Mouse (Mus musculus) testis, adult 2 months (tissue): ENCODE data around the gene Cabs1.

Experiments
- CTCF ChIP-seq: fragments of 200-500 bp; IDR thresholded peaks from 2 replicates; pipeline ENCODE4 v1.5.1; 2012; ENCODE audit warnings: low read depth, mild to moderate bottlenecking, inconsistent platforms, low read length, moderate library complexity; ENCODE audit not compliant: control insufficient read depth, insufficient read depth, insufficient replicate concordance
- POLR2A ChIP-seq: fragments of 200-500 bp; IDR thresholded peaks from 2 replicates; pipeline ENCODE4 v1.6.1; 2012; ENCODE audit warnings: low read depth, mild to moderate bottlenecking, inconsistent platforms, low read length, moderate library complexity; ENCODE audit not compliant: control insufficient read depth

- TF ChIP-seq CTCF (no peak), POLR2A (no peak)
Measured at GRCm38 (mm10) chr5:87969201-87969600, 10.0 kb upstream of the Cabs1 start, which contains the start of the genes 2310003L06Rik and Gm28434.
